Mouse (Mus musculus): Measurements from ENCODE around the gene Defb35. TPM values are rescaled to one million over a fixed set of nuclear protein-coding genes. Genes with fewer than 3 reads are reported as not detected.
"Not testable (repeated sequence)": the region's sequence is repeated elsewhere in the genome, so short reads cannot be mapped to it uniquely, and the experiment has no call there.

Gene Defb35
- total RNA-seq (2014; rRNA removed; ENCODE audit: low replicate concordance) (not detected in 2 replicates), polyA plus RNA-seq (2015; fragmentation: Nextera tagmentation; extraction: Ambion mirVana) (not detected in 2 replicates)

GRCm38 (mm10) chr8:21938052-21938451 lies at the start of gene Defb35:
Gene Defb35 (plus strand): TSS chr8:21938352.
- not testable (repeated sequence) for H3K27ac ChIP-seq (ENCODE audit: low read depth); H3K4me2 ChIP-seq (ENCODE audit: low read depth, low read length); DNase-seq (ENCODE audit: low spot score); H3K4me1 ChIP-seq (ENCODE audit: control insufficient read depth, insufficient read depth); H3K9me3 ChIP-seq (replicated peaks; ENCODE audit: control insufficient read depth, low read length); ATAC-seq (ENCODE audit: insufficient read depth, low read depth); H3K36me3 ChIP-seq (replicated peaks; ENCODE audit: control insufficient read depth, insufficient read depth, low read length); H3K9ac ChIP-seq (replicated peaks; ENCODE audit: low read depth, low read length); H3K27me3 ChIP-seq (ENCODE audit: control insufficient read depth, insufficient read depth, low read length); H3K4me3 ChIP-seq (ENCODE audit: low read depth, low read length)
- 78% methylated on average over 4 of the region's 4 CpGs for WGBS

- H3K27ac ChIP-seq (ENCODE audit: low read depth); ATAC-seq (ENCODE audit: insufficient read depth, low read depth); H3K9ac ChIP-seq (replicated peaks; ENCODE audit: low read depth, low read length); H3K4me3 ChIP-seq (ENCODE audit: low read depth, low read length); H3K4me2 ChIP-seq (ENCODE audit: low read depth, low read length); H3K27me3 ChIP-seq (ENCODE audit: control insufficient read depth, insufficient read depth, low read length); H3K9me3 ChIP-seq (replicated peaks; ENCODE audit: control insufficient read depth, low read length); DNase-seq (ENCODE audit: low spot score); H3K4me1 ChIP-seq (ENCODE audit: control insufficient read depth, insufficient read depth); H3K36me3 ChIP-seq (replicated peaks; ENCODE audit: control insufficient read depth, insufficient read depth, low read length): not testable (repeated sequence)
These were observed 31.9 kb upstream of the Defb35 start, which contains the start of gene Defb11 for GRCm38 (mm10) chr8:21906290-21906689. Gene Defb11 (minus strand): TSS chr8:21906412.

- Histone ChIP-seq H3K9ac (replicated peaks; ENCODE audit: low read depth, low read length) (no peak overlapping the region), H3K4me1 (ENCODE audit: control insufficient read depth, insufficient read depth) (no peaks in the 10 kb centered on the region), H3K4me2 (ENCODE audit: low read depth, low read length) (no peak overlapping the region), H3K36me3 (replicated peaks; ENCODE audit: control insufficient read depth, insufficient read depth, low read length) (no peaks in the 10 kb centered on the region), H3K27ac (ENCODE audit: low read depth) (no peak overlapping the region), H3K27me3 (ENCODE audit: control insufficient read depth, insufficient read depth, low read length) (no peaks in the 10 kb centered on the region), H3K4me3 (ENCODE audit: low read depth, low read length) (no peak overlapping the region), H3K9me3 (replicated peaks; ENCODE audit: control insufficient read depth, low read length) (no peaks in the 10 kb centered on the region)
- TF ChIP-seq CTCF (IDR thresholded peaks at IDR 0.05; ENCODE audit: low read depth) (no peak), EP300 (IDR thresholded peaks at IDR 0.05; ENCODE audit: low read depth) (no peak)
- DNase-seq (ENCODE audit: low spot score) = no peak
- 16% methylated on average over 1 of the region's 1 CpGs for WGBS
- no peak for ATAC-seq (ENCODE audit: insufficient read depth, low read depth)
These were observed 26.2 kb upstream of the Defb35 start for GRCm38 (mm10) chr8:21911931-21912330.

GRCm38 (mm10) chr8:21912554-21912953 lies 25.6 kb upstream of the Defb35 start:
- Histone ChIP-seq H3K4me3 (ENCODE audit: low read depth, low read length) (no peak overlapping the region), H3K4me1 (ENCODE audit: control insufficient read depth, insufficient read depth) (no peaks in the 10 kb centered on the region), H3K36me3 (replicated peaks; ENCODE audit: control insufficient read depth, insufficient read depth, low read length) (no peaks in the 10 kb centered on the region), H3K9ac (replicated peaks; ENCODE audit: low read depth, low read length) (no peak overlapping the region), H3K9me3 (replicated peaks; ENCODE audit: control insufficient read depth, low read length) (no peaks in the 10 kb centered on the region), H3K4me2 (ENCODE audit: low read depth, low read length) (no peak overlapping the region), H3K27me3 (ENCODE audit: control insufficient read depth, insufficient read depth, low read length) (no peaks in the 10 kb centered on the region), H3K27ac (ENCODE audit: low read depth) (no peak overlapping the region)
- 23% methylated on average over 2 of the region's 2 CpGs for WGBS
- no peak for ATAC-seq (ENCODE audit: insufficient read depth, low read depth)
- no peak for TF ChIP-seq EP300 (IDR thresholded peaks at IDR 0.05; ENCODE audit: low read depth)
- TF ChIP-seq CTCF (IDR thresholded peaks at IDR 0.05; ENCODE audit: low read depth) = no peak
- no peak for DNase-seq (ENCODE audit: low spot score)

GRCm38 (mm10) chr8:21915625-21916024 lies 22.5 kb upstream of the Defb35 start:
- Histone ChIP-seq H3K27ac (ENCODE audit: low read depth) (no peak overlapping the region), H3K27me3 (ENCODE audit: control insufficient read depth, insufficient read depth, low read length) (no peaks in the 10 kb centered on the region), H3K9ac (replicated peaks; ENCODE audit: low read depth, low read length) (no peak overlapping the region), H3K4me2 (ENCODE audit: low read depth, low read length) (no peak overlapping the region), H3K4me3 (ENCODE audit: low read depth, low read length) (no peak overlapping the region), H3K4me1 (ENCODE audit: control insufficient read depth, insufficient read depth) (no peaks in the 10 kb centered on the region), H3K9me3 (replicated peaks; ENCODE audit: control insufficient read depth, low read length) (no peaks in the 10 kb centered on the region), H3K36me3 (replicated peaks; ENCODE audit: control insufficient read depth, insufficient read depth, low read length) (no peaks in the 10 kb centered on the region)
- TF ChIP-seq CTCF (IDR thresholded peaks at IDR 0.05; ENCODE audit: low read depth) (no peak), EP300 (IDR thresholded peaks at IDR 0.05; ENCODE audit: low read depth) (no peak)
- no peak for ATAC-seq (ENCODE audit: insufficient read depth, low read depth)
- WGBS = 74% methylated on average over 3 of the region's 3 CpGs
- DNase-seq (ENCODE audit: low spot score) = no peak

- H3K9ac ChIP-seq (replicated peaks; ENCODE audit: low read depth, low read length); H3K4me2 ChIP-seq (ENCODE audit: low read depth, low read length); DNase-seq (ENCODE audit: low spot score); H3K36me3 ChIP-seq (replicated peaks; ENCODE audit: control insufficient read depth, insufficient read depth, low read length); H3K27ac ChIP-seq (ENCODE audit: low read depth); H3K27me3 ChIP-seq (ENCODE audit: control insufficient read depth, insufficient read depth, low read length); H3K4me1 ChIP-seq (ENCODE audit: control insufficient read depth, insufficient read depth); H3K4me3 ChIP-seq (ENCODE audit: low read depth, low read length); H3K9me3 ChIP-seq (replicated peaks; ENCODE audit: control insufficient read depth, low read length); ATAC-seq (ENCODE audit: insufficient read depth, low read depth): not testable (repeated sequence)
- WGBS = 65% methylated on average over 3 of the region's 3 CpGs
These were observed 7.4 kb upstream of the Defb35 start for GRCm38 (mm10) chr8:21930754-21931153.

All from heart, postnatal 0 days (tissue).